Mouse (Mus musculus): ENCODE results near the gene Ccl2. TPM values are rescaled to one million over a fixed set of nuclear protein-coding genes. Genes with fewer than 3 reads are reported as not detected.

Gene Ccl2
- polyA plus RNA-seq, 1 experiment from 2014 or later = 11.4 TPM

DNA sequence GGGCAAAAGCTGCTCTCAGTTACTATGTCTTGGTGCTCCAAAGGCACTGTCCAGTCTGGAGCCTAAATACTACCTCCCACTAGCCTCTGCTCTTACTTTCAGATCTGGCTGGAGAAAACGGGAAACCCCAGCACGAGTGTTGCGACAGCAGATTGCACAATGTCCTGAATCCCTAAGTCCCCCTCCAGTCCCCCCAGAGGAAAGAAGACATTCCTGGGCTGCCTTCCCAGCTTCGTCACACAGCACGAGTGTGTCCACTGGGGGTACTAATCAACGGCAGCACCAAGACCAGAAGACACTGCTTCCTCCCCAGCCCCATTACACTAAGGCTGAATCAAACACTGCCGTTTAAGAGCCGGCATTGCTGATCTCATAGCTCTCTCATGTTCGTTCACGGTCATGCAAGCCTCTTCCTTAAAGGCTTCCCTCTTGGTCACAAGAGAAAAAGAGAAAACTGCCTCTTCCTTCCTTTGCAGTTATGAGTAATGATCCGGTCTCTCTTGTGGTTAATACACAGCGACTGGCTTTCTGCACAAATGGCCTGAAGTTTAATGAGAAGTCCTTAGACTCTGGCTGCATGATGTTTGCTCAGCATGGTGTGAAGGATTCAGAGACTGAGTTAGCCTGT is 28.5 kb upstream of the Ccl2 start:
- peak overlapping the region; percentile 8 to 37; a peak in 1 of 4 replicates for H3K27ac ChIP-seq (replicated peaks in 1 of 2; ENCODE audit: control insufficient read depth in 1 of 2, insufficient read depth in 1 of 2, low read depth in 2 of 2, low read length in 2 of 2)
- no peak for ATAC-seq (ENCODE audit: insufficient number of reproducible peaks, insufficient read depth, low FRiP score, low read depth)

DNA sequence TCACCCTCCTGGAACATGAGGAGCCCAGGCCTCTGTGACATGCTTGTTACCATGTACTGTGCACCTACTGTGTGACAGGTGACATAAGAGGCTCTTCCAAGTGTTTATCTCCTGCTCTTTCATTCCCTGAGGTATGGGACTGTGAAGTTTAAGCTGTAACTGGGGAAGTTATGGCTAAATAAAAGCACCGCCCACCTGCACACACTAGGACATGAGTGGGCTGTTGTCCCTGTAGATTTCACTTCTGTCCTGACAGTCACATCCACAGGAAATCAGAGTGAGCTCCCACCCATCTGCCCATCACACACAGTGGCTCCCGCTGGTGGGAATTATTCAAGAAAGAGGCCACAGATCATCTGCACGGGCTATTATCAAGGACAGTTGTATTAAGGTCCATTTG is 25.3 kb upstream of the Ccl2 start:
- no peaks in the 10 kb centered on the region for H3K36me3 ChIP-seq (ENCODE audit: control insufficient read depth, insufficient read depth, low read length)
- H3K4me2 ChIP-seq (ENCODE audit: low read length) = no peak overlapping the region
- no peak overlapping the region for H3K4me3 ChIP-seq (ENCODE audit: control insufficient read depth in 1 of 2, insufficient read depth in 1 of 2, low read depth in 1 of 2, low read length in 2 of 2)
- H3K27ac ChIP-seq (replicated peaks in 1 of 2; ENCODE audit: control insufficient read depth in 1 of 2, insufficient read depth in 1 of 2, low read depth in 2 of 2, low read length in 2 of 2) = no peak overlapping the region
- H3K4me1 ChIP-seq (ENCODE audit: control insufficient read depth in 2 of 2, insufficient read depth in 2 of 2, low read length in 2 of 2) = peaks cover 0 to 4% of the 10 kb centered on the region in 2 experiments; a peak in 2 of 4 replicates
- H3K9ac ChIP-seq (ENCODE audit: low read length) = no peak overlapping the region
- no peak for ATAC-seq (ENCODE audit: insufficient number of reproducible peaks, insufficient read depth, low FRiP score, low read depth)
- H3K27me3 ChIP-seq (ENCODE audit: control insufficient read depth, insufficient read depth, low read length) = no peaks in the 10 kb centered on the region
- H3K9me3 ChIP-seq (ENCODE audit: control insufficient read depth, low read length) = no peaks in the 10 kb centered on the region
- WGBS = 83% methylated on average over 3 of the region's 3 CpGs

More for the DNA sequence above, 28.5 kb upstream of the Ccl2 start:
- no peaks in the 10 kb centered on the region for H3K27me3 ChIP-seq (ENCODE audit: control insufficient read depth, insufficient read depth, low read length)
- H3K9ac ChIP-seq (ENCODE audit: low read length) = no peak overlapping the region
- 37% methylated on average over 12 of the region's 12 CpGs for WGBS
- no peak overlapping the region for H3K4me3 ChIP-seq (ENCODE audit: control insufficient read depth in 1 of 2, insufficient read depth in 1 of 2, low read depth in 1 of 2, low read length in 2 of 2)
- H3K4me2 ChIP-seq (ENCODE audit: low read length) = 0 out of 2 replicates have a peak overlapping the region, but pooled peaks have one; percentile 9
- H3K4me1 ChIP-seq (ENCODE audit: control insufficient read depth in 2 of 2, insufficient read depth in 2 of 2, low read length in 2 of 2) = peaks cover 0 to 4% of the 10 kb centered on the region in 2 experiments; a peak in 2 of 4 replicates
- no peaks in the 10 kb centered on the region for H3K36me3 ChIP-seq (ENCODE audit: control insufficient read depth, insufficient read depth, low read length)
- no peaks in the 10 kb centered on the region for H3K9me3 ChIP-seq (ENCODE audit: control insufficient read depth, low read length)

DNA sequence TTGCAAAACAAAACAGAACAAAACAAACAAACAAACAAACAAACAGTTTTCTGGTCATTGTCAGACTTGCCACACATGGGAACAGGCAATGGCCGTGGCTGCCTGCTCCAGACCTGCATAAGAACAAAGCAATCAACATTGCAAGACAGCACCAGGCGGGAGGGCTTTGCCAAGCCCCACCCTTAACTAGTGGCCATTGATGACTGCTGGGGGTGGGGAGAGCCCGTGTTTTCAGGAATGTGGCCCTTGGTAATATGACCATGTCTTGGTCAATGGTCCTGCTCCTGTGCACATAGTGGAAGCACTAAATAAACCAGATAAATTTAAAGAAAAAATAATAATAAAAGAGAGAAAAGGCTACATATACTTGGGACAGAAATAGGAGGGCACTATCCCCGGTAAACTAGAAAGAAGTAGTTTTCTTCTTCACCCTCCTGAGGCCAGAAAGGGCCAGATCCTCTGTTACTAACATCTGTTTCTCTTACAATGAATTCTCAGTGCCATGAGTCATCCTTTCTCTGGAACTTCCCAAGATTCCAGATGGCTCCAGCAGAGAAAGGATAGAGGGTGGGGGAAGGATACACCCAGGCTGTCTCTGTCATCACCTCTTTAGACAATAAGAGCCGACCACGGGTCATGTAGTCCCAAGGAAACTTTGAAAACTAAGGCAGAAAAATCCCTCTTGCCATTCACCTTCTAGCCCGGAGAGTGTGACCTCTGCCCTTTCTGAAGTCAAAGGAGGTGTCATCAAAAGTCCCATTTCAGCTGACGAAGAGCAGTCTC is 23.8 kb upstream of the Ccl2 start:
- peaks cover 0 to 4% of the 10 kb centered on the region in 2 experiments; a peak in 2 of 4 replicates for H3K4me1 ChIP-seq (ENCODE audit: control insufficient read depth in 2 of 2, insufficient read depth in 2 of 2, low read length in 2 of 2)
- H3K4me2 ChIP-seq (ENCODE audit: low read length) = no peak overlapping the region
- no peaks in the 10 kb centered on the region for H3K9me3 ChIP-seq (ENCODE audit: control insufficient read depth, low read length)
- H3K4me3 ChIP-seq (ENCODE audit: control insufficient read depth in 1 of 2, insufficient read depth in 1 of 2, low read depth in 1 of 2, low read length in 2 of 2) = no peak overlapping the region
- ATAC-seq (ENCODE audit: insufficient number of reproducible peaks, insufficient read depth, low FRiP score, low read depth) = no peak
- no peak overlapping the region for H3K27ac ChIP-seq (replicated peaks in 1 of 2; ENCODE audit: control insufficient read depth in 1 of 2, insufficient read depth in 1 of 2, low read depth in 2 of 2, low read length in 2 of 2)
- 28% methylated on average over 8 of the region's 8 CpGs for WGBS
- H3K9ac ChIP-seq (ENCODE audit: low read length) = no peak overlapping the region
- H3K36me3 ChIP-seq (ENCODE audit: control insufficient read depth, insufficient read depth, low read length) = no peaks in the 10 kb centered on the region
- H3K27me3 ChIP-seq (ENCODE audit: control insufficient read depth, insufficient read depth, low read length) = no peaks in the 10 kb centered on the region

DNA sequence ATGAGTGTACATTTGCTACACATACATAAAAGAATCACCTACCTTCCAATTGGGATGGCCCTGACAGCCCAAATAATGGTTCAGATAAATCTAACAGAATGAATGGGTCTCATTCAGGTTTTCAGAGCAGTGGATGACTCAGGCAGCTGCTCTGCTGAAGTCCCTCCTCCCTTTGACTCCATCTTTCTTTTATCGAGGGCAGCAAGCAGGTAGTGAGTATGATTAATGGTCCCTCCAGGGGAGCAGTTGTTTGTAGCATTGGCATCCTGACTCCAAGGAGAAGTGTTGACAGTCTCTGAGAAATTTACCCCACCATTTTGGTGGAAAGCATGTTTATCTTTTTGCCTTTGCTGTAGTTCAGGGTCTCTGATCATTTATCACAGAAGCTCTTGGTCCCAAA is 21.6 kb upstream of the Ccl2 start:
- no peaks in the 10 kb centered on the region for H3K9me3 ChIP-seq (ENCODE audit: control insufficient read depth, low read length)
- H3K4me3 ChIP-seq (ENCODE audit: control insufficient read depth in 1 of 2, insufficient read depth in 1 of 2, low read depth in 1 of 2, low read length in 2 of 2) = no peak overlapping the region
- no peak overlapping the region for H3K27ac ChIP-seq (replicated peaks in 1 of 2; ENCODE audit: control insufficient read depth in 1 of 2, insufficient read depth in 1 of 2, low read depth in 2 of 2, low read length in 2 of 2)
- H3K4me2 ChIP-seq (ENCODE audit: low read length) = no peak overlapping the region
- 84% methylated on average over 1 of the region's 1 CpGs for WGBS
- peaks cover 0 to 2% of the 10 kb centered on the region in 2 experiments; a peak in 1 of 4 replicates for H3K4me1 ChIP-seq (ENCODE audit: control insufficient read depth in 2 of 2, insufficient read depth in 2 of 2, low read length in 2 of 2)
- H3K9ac ChIP-seq (ENCODE audit: low read length) = no peak overlapping the region
- H3K36me3 ChIP-seq (ENCODE audit: control insufficient read depth, insufficient read depth, low read length) = no peaks in the 10 kb centered on the region
- ATAC-seq (ENCODE audit: insufficient number of reproducible peaks, insufficient read depth, low FRiP score, low read depth) = no peak
- H3K27me3 ChIP-seq (ENCODE audit: control insufficient read depth, insufficient read depth, low read length) = no peaks in the 10 kb centered on the region

DNA sequence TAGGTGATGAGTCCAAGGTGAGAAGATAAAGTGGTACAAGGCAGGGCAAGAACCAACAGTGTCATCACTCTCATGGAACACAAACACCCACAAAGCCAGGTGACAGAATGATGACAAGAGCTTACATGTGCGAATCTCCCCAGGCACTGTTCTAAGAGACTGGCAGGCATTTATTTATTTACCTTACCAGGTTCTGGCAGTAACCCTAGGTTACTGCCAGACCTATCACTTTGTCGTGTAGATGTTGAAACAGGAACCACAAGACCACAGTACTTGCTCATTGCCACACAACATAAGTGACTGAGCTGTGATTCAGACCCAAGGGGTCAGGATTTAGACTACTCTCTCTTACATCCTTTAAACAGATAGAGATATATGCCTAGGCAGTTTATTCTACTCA is 20.3 kb upstream of the Ccl2 start:
- Histone ChIP-seq H3K4me3 (ENCODE audit: control insufficient read depth in 1 of 2, insufficient read depth in 1 of 2, low read depth in 1 of 2, low read length in 2 of 2) (no peak overlapping the region), H3K4me2 (ENCODE audit: low read length) (no peak overlapping the region), H3K36me3 (ENCODE audit: control insufficient read depth, insufficient read depth, low read length) (no peaks in the 10 kb centered on the region), H3K27ac (replicated peaks in 1 of 2; ENCODE audit: control insufficient read depth in 1 of 2, insufficient read depth in 1 of 2, low read depth in 2 of 2, low read length in 2 of 2) (no peak overlapping the region), H3K9me3 (ENCODE audit: control insufficient read depth, low read length) (no peaks in the 10 kb centered on the region), H3K27me3 (ENCODE audit: control insufficient read depth, insufficient read depth, low read length) (no peaks in the 10 kb centered on the region), H3K9ac (ENCODE audit: low read length) (no peak overlapping the region), H3K4me1 (ENCODE audit: control insufficient read depth in 2 of 2, insufficient read depth in 2 of 2, low read length in 2 of 2) (peaks cover 0 to 2% of the 10 kb centered on the region in 2 experiments; a peak in 1 of 4 replicates)
- ATAC-seq (ENCODE audit: insufficient number of reproducible peaks, insufficient read depth, low FRiP score, low read depth) = no peak
- 59% methylated on average over 2 of the region's 2 CpGs for WGBS

DNA sequence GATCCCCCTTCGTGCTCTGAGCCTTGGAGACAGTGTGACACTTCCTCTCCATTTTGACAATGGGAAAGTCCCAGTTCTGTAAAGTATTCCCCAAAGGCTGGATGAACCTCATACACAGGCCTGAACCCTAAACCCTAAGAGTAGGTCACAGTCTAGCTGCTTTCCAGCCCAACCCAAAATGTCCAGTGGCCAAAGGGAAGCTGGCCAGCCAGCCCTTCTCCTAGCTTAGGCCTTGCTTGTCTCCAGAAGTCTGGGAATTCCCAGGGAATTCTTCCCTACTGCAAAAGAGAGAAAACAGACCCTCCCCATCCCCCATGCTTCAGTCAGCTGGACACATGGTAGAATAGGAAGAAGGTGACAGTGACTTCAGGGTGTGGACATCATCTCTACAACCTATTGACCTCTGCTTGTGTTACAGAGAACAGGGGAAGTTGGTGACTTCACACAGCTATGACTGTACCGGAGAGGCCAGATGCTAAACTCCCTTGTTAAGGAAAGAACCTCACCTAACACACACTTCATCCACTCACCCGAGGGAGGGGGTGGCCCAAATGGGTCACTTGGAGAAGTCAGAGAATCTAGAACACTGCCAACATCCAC is 19.1 kb upstream of the Ccl2 start:
- H3K36me3 ChIP-seq (ENCODE audit: control insufficient read depth, insufficient read depth, low read length) = no peaks in the 10 kb centered on the region
- H3K4me3 ChIP-seq (ENCODE audit: control insufficient read depth in 1 of 2, insufficient read depth in 1 of 2, low read depth in 1 of 2, low read length in 2 of 2) = no peak overlapping the region
- no peaks in the 10 kb centered on the region for H3K27me3 ChIP-seq (ENCODE audit: control insufficient read depth, insufficient read depth, low read length)
- H3K9ac ChIP-seq (ENCODE audit: low read length) = no peak overlapping the region
- no peaks in the 10 kb centered on the region for H3K9me3 ChIP-seq (ENCODE audit: control insufficient read depth, low read length)
- H3K27ac ChIP-seq (replicated peaks in 1 of 2; ENCODE audit: control insufficient read depth in 1 of 2, insufficient read depth in 1 of 2, low read depth in 2 of 2, low read length in 2 of 2) = no peak overlapping the region
- no peak overlapping the region for H3K4me2 ChIP-seq (ENCODE audit: low read length)
- WGBS = 70% methylated on average over 3 of the region's 3 CpGs
- peaks cover 1 to 8% of the 10 kb centered on the region in 2 experiments; a peak in 3 of 4 replicates for H3K4me1 ChIP-seq (ENCODE audit: control insufficient read depth in 2 of 2, insufficient read depth in 2 of 2, low read length in 2 of 2)
- ATAC-seq (ENCODE audit: insufficient number of reproducible peaks, insufficient read depth, low FRiP score, low read depth) = no peak

DNA sequence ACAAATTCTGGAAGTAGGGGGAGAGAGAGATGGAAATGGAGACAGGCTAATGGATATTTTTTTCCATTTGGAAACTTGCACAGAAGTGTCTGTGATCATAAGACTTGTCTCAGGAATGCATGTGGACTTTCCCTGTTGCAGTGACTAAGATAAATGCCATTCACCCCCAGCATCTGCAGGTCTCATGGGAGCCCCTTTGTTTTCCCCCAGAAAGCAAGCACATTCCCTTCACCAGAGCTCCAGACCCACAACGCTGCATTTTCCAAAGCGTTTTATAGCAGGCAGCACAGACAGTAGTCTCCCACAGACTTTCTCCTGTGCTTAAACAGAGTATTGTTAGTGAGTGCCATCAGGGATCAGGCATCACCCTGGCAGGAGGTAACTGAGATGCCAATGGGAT is 16.0 kb upstream of the Ccl2 start:
- WGBS = 25% methylated on average over 2 of the region's 2 CpGs
- Histone ChIP-seq H3K9ac (ENCODE audit: low read length) (no peak overlapping the region), H3K4me2 (ENCODE audit: low read length) (no peak overlapping the region), H3K9me3 (ENCODE audit: control insufficient read depth, low read length) (no peaks in the 10 kb centered on the region), H3K4me3 (ENCODE audit: control insufficient read depth in 1 of 2, insufficient read depth in 1 of 2, low read depth in 1 of 2, low read length in 2 of 2) (no peak overlapping the region), H3K27me3 (ENCODE audit: control insufficient read depth, insufficient read depth, low read length) (no peaks in the 10 kb centered on the region), H3K27ac (replicated peaks in 1 of 2; ENCODE audit: control insufficient read depth in 1 of 2, insufficient read depth in 1 of 2, low read depth in 2 of 2, low read length in 2 of 2) (no peak overlapping the region), H3K4me1 (ENCODE audit: control insufficient read depth in 2 of 2, insufficient read depth in 2 of 2, low read length in 2 of 2) (peaks cover 2 to 9% of the 10 kb centered on the region in 2 experiments; a peak in 3 of 4 replicates), H3K36me3 (ENCODE audit: control insufficient read depth, insufficient read depth, low read length) (no peaks in the 10 kb centered on the region)
- ATAC-seq (ENCODE audit: insufficient number of reproducible peaks, insufficient read depth, low FRiP score, low read depth) = no peak
